Mouse (Mus musculus): ENCODE measurements at regions not wholly inside any gene's neighbourhood (a gene's known extent, or its start where the extent isn't known, plus 50 kb on each side); places are given as distances from the start of the nearest gene placed in this dataset.
"Not testable (repeated sequence)": the region's sequence is repeated elsewhere in the genome, so short reads cannot be mapped to it uniquely, and the experiment has no call there.

DNA sequence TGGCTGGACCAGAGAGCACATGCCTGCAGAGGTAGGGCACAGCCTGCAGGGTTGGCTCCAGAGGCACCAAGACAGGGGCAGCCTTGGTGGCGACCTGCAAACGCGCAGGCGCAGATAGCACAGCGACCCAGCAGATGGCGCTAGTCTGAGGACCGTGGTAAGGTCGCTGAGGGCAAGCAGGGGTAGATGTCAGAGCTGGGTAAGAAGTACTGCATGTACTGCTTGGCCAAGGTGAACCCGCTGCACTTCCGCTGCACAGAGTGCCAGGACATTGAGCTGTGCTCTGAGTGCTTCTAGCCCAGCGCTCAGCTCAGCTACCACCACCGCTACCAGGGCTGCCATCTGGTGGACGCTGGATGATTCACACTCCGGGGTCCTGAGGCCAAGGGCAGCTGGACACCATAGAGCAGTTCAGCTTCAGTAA, 68.3 kb downstream of the Hsp90b1 start:
- peak; percentile 51 for DNase-seq

DNA sequence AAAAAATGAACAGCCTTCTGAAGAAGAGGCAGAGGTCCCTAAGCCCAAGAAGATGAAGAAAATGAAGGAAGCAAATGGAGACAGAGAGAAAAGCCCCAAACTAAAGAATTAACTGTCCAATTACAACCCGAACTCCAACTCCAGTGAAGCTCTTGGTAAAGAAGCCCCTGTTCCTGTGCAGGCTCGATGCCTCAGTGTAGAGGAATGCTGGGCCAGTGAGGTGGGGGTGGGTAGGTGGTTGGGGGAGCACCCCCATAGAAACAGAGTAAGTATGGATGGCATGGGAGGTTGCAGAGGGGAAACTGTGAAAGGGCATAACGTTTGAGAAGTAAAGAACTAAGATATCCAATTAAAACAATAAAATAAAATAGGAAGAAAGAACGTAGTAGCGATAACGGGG, 68.8 kb downstream of the Hsp90b1 start:
- not testable (repeated sequence) for DNase-seq

DNA sequence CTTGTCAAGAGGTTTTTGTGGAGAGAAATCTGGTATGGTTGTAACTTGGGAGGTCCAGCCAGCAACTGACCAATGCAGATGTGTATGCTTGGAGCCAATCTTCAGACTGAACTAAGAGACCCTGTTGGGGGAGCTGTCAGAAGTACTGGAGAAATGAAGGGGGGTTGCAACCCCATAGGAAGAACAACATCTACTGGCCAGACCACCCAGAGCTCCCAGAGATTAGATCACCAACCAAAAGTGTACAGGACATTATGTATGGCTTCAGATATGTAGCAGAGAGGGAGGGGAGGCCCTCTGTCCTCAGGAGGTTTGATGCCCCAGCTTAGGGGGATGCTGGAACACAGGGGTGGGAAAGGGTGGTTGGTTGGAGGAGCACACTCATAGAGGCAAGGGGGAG, 78.6 kb downstream of the Hsp90b1 start:
- not testable (repeated sequence) for DNase-seq

DNA sequence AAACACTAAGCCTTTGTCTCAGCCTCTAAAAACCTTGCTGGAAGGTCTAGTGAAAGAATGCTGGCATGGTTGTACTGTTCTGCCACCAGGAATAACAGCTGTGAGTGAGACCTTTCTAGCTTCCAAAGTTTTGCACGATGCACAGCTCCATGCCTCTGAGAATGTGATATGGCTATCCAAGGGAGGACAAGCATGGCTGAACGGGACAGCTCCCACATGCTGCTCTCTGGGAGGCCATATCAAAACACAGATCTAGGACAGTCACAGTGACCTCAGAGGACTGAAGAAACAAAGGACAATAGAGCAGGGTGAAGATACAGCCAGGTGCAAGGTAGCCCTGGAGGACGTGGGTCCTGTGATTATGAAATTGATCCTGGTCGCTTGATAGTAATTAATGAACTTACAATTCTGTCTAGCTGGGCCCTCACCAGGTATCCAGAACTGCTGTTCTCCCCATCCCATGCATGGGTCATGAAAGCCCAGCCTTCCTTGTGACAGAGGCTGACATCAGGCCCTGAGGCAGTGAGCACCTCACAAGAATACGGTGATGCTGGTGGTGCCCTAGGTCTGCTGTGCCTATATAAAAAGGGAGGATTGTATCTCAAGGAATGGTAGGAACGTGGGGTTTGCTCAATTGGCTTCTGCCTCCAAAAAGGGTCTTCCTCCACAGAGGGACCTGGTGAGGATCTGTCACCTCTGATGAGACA, 87.2 kb downstream of the Hsp90b1 start:
- not testable (repeated sequence) for DNase-seq

DNA sequence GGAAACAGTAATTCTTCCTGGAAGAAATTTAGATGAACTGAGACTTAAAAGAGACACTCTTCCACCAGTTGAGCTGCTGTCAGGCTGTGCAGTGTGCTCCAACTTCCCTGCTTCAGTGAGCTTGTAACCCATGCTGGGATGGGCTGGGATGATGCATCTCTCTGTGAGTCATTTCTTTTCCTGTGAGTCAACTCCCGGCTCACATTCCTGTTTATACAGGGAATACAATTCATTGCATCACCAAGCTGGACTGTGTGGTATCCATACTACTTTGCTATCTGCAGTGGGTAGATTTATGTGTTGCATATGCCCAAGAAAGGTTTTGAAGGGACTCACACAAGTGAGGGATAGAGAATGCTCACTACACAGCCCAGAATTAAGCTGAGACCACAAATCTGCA, 93.0 kb downstream of the Hsp90b1 start:
- not testable (repeated sequence) for DNase-seq

DNA sequence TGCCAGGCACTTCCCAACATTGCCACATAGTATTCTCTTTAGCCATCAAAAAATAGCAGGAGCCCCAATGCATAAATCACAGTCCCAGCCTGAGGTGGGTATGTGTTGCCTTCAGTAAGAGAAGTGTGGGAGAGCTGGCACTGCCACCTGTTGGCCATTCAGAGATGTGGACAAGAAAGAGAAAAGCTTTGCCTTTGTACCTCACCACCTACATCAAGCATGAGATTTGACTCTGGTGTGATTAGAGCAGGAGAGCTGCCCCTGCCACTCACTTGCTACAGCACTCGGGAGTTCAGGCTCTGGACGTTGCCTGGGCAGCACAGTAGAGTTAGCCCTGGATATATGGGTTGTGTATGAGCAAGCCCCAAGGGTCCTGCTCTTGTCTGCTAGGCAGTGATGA, 95.3 kb downstream of the Hsp90b1 start:
- DNase-seq, result not testable (repeated sequence)

DNA sequence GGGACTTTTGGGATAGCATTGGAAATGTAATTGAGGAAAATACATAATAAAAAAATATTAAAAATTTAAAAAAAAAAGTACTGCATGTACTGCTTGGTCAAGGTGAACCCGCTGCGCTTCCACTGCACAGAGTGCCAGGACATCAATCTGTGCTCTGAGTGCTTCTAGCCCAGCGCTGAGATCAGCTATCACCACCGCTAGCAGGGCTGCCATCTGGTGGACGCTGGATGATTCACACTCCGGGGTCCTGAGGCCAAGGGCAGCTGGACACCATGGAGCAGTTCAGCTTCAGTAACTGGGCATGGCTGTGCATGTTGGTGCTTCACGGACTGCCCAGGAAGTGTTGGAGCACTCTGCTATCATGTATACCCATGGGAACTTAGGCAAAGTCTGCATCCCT, 102.1 kb upstream of the Syn3 start:
- DNase-seq, result not testable (repeated sequence)

DNA sequence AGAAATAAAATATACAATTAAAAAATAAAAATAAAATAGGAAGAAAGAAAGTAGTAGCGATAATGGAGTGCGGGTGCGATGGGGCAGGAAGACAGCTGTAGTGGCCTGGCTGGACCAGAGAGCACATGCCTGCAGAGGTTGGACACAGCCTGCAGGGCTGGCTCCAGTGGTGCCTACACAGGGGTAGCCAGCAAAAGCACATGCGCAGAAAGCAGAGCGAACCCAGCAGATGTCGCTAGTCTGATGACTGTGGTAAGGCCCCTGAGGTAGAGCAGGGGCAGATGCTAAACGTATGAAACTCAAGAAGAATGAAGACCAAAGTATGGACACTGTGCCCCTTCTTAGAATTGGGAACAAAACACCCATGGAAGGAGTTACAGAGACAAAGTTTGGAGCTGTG, 101.3 kb upstream of the Syn3 start:
- not testable (repeated sequence) for DNase-seq

DNA sequence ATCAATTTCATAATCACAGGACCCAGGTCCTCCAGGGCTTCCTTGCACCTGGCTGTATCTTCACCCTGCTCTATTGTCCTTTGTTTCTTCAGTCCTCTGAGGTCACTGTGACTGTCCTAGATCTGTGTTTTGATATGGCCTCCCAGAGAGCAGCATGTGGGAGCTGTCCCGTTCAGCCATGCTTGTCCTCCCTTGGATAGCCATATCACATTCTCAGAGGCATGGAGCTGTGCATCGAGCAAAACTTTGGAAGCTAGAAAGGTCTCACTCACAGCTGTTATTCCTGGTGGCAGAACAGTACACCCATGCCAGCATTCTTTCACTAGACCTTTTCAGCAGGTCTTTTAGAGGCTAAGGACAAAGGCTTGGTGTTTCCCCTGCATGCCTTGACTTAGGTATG, 91.5 kb upstream of the Syn3 start:
- not testable (repeated sequence) for DNase-seq

DNA sequence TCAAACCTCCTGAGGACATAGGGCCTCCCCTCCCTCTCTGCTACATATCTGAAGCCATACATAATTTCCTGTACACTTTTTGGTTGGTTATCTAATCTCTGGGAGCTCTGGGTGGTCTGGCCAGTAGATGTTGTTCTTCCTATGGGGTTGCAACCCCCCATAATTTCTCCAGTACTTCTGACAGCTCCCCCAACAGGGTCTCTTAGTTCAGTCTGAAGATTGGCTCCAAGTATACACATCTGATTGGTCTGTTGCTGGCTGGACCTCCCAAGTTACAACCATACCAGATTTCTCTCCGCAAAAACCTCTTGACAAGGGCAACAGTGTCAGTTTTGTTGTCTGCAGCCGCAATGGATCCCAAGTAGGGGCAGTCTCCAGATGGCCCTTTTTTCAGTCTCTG, 68.2 kb upstream of the Syn3 start:
- DNase-seq, result not testable (repeated sequence)

DNA sequence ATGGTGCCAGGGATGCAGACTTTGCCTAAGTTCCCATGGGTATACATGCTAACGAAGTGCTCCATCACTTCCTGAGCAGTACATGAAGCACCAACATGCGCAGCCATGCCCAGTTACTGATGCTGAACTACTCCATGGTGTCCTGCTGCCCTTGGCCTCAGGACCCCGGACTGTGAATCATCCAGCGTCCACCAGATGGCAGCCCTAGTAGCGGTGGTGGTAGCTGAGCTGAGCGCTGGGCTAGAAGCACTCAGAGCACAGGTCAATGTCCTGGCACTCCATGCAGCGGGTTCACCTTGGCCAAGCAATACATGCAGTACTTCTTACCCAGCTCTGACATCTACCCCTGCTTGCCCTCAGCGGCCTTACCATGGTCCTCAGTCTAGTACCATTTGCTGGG, 57.1 kb upstream of the Syn3 start:
- DNase-seq, result no peak

Measured in cerebellum, adult 11-12 months (tissue).